ENCODE assay signal across 8 mouse cellular contexts in the genomic region with DNA sequence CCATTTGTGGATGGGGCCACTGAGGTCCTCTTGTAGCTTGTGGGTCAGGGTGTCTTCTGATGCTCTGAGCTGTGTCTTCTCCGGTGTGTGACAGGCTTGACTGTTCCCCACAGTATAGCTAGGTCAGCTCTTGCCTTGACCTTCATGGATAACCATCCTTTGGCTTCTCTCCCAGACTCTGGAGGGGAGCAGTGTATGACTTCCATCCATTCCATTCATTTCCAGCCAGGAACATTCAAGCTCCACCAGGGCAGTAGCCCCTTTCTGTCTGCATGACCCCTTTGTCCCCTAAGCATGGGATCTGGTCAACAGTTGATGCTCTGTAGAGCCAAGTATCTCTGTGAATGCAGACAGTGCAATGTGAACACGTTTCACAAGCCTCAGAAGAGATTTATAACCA. TPM values are rescaled to one million over a fixed set of nuclear protein-coding genes. Genes with fewer than 3 reads are reported as not detected.
DNase-seq lines count a peak whose midpoint lies in the region; ATAC-seq lines count a peak whose summit lies in the region.

No protein-coding gene starts in this region.

- peak overlapping the region; percentile 100 for H3K27ac ChIP-seq in heart, embryonic 15.5 days
- peak overlapping the region; percentile 99 for H3K27ac ChIP-seq in midbrain, embryonic 10.5 days (replicated peaks)

- H3K27me3 ChIP-seq in heart, embryonic 15.5 days, result no peaks in the 10 kb centered on the region
- no peaks in the 10 kb centered on the region for H3K27me3 ChIP-seq in midbrain, embryonic 10.5 days (ENCODE audit: low read depth, poor library complexity, severe bottlenecking)

- H3K9ac ChIP-seq in heart, embryonic 15.5 days, result peak overlapping the region; percentile 57

- no peaks in the 10 kb centered on the region for H3K9me3 ChIP-seq in heart, embryonic 15.5 days (replicated peaks)
- H3K9me3 ChIP-seq in midbrain, embryonic 10.5 days (replicated peaks), result no peaks in the 10 kb centered on the region

- peaks cover 36% of the 10 kb centered on the region for H3K4me1 ChIP-seq in heart, embryonic 15.5 days (replicated peaks)
- H3K4me1 ChIP-seq in midbrain, embryonic 10.5 days, result peaks cover 31% of the 10 kb centered on the region

- ATAC-seq in heart, embryonic 15.5 days (replicated peaks; ENCODE audit: insufficient number of reproducible peaks, insufficient read depth, low FRiP score, low read depth), result no peak
- ATAC-seq in inflammation-experienced regulatory T-cells, adult 6 months, result no peak

- H3K4me3 ChIP-seq in heart, embryonic 15.5 days, result peak overlapping the region; percentile 90; the same call in 1 of the 2 replicates
- H3K4me3 ChIP-seq in midbrain, embryonic 10.5 days, result peak overlapping the region; percentile 98; the same call in 1 of the 2 replicates

- H3K4me2 ChIP-seq in heart, embryonic 15.5 days, result peak overlapping the region; percentile 81

- WGBS in heart, embryonic 15.5 days, result 71% methylated on average over 2 of the region's 2 CpGs
- WGBS in midbrain, embryonic 10.5 days, result 81% methylated on average over 2 of the region's 2 CpGs

- H3K36me3 ChIP-seq in heart, embryonic 15.5 days, result no peaks in the 10 kb centered on the region
- peaks cover 14% of the 10 kb centered on the region; the same call in 1 of the 2 replicates for H3K36me3 ChIP-seq in midbrain, embryonic 10.5 days

- intact Hi-C loops in heart, postnatal 36 days (cut with DNase I), result loop anchor here (2.0 to 5.0 kb wide), 2 partner anchors 93 to 265 kb away; a partner anchor contains a TSS

- DNase-seq in heart, adult 11 months, result peak; percentile 94
- DNase-seq in heart, postnatal 36 days, result no peak
- peak; percentile 44 to 45 for DNase-seq in adrenal gland, postnatal 36 days
- DNase-seq in midbrain, embryonic 10.5 days (ENCODE audit: low spot score), result no peak
- no peak for DNase-seq in natural killer cell, adult 2 months (ENCODE audit: low spot score in 2 of 2)
- DNase-seq in spleen, postnatal 14 days (ENCODE audit: low spot score in 2 of 2), result no peak

RNA-seq across cellular contexts. Expression of a gene that starts 0.9 kb away (rescaled TPM):
- total RNA-seq in heart, postnatal 36 days (2021), result 10 to 100 TPM; 52.5 to 55.2 TPM
- total RNA-seq in adrenal gland, postnatal 36 days (2021), result 10 to 100 TPM; 78.0 to 84.2 TPM
- 62.0 and 67.0 TPM in 2 replicates for polyA plus RNA-seq in heart, embryonic 15.5 days (2015; fragmentation: Nextera tagmentation; extraction: Ambion mirVana)
- polyA plus RNA-seq in midbrain, embryonic 10.5 days (2016; fragmentation: Nextera tagmentation; extraction: Ambion mirVana), result 90.0 and 93.8 TPM in 2 replicates
- polyA plus RNA-seq in inflammation-experienced regulatory T-cells, adult 6 months (2017; shearing (Covaris generic)), result 10 to 100 TPM; 14.5 to 15.1 (median 14.5) TPM

RNA-seq across cellular contexts. Expression of a gene that starts 47.7 kb away (rescaled TPM):
- total RNA-seq in heart, postnatal 36 days (2021), result not detected
- total RNA-seq in adrenal gland, postnatal 36 days (2021), result not detected
- polyA plus RNA-seq in heart, embryonic 15.5 days (2015; fragmentation: Nextera tagmentation; extraction: Ambion mirVana), result not detected in 2 replicates
- not detected in 2 replicates for polyA plus RNA-seq in midbrain, embryonic 10.5 days (2016; fragmentation: Nextera tagmentation; extraction: Ambion mirVana)
- not detected for polyA plus RNA-seq in inflammation-experienced regulatory T-cells, adult 6 months (2017; shearing (Covaris generic))

Comparison
In these comparisons a context has a peak if more than half of its experiments do, and no peak if none do; other contexts are left out.
1. DNase-seq: peak in heart, adult 11 months (single experiment) and adrenal gland, postnatal 36 days (2 of 2); none in heart, postnatal 36 days (0 of 2), midbrain, embryonic 10.5 days (single experiment), natural killer cell, adult 2 months (0 of 2) and spleen, postnatal 14 days (0 of 2).